Mouse (Mus musculus) spleen, adult 2 months (tissue): ENCODE results near the gene Slc35g3.

Source experiments
- CTCF ChIP-seq: fragments of 200-500 bp; IDR thresholded peaks from 2 replicates; pipeline ENCODE4 v1.5.1; 2011; ENCODE audit warnings: mild to moderate bottlenecking, inconsistent platforms; ENCODE audit not compliant: insufficient read depth, insufficient read length, insufficient replicate concordance; ENCODE audit errors: extremely low read depth
- POLR2A ChIP-seq: fragments of 200-500 bp; IDR thresholded peaks from 2 replicates; pipeline ENCODE4 v1.6.1; 2011; ENCODE audit warnings: low read depth, low read length, inconsistent platforms

DNA sequence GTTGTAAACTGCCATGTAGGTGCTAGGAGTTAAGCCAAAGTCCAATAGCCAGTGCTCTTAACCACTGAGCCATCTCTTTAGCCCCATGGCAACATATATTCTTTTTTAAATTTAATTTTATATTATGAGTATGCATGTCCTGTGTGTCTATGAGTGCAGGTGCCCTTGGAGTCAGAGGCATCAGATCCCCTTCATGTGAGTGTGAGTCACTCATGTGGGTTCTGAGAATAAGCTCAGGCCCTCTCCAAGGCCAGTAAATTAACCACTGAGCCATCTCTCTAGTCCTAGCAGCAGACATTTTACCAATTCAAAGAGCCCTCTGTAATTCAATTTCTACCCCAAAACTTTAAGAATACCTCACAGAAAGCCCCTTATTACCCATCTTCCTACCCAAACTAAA, 9.1 kb downstream of the Slc35g3 start:
- TF ChIP-seq CTCF (no peak), POLR2A (no peak)
